Mouse (Mus musculus) thymus, adult 2 months (tissue): ENCODE results near the gene Tmem132d.

ENCODE experiments used
- CTCF ChIP-seq: fragments of 200-500 bp; IDR thresholded peaks from 2 replicates; pipeline ENCODE4 v1.5.1; 2012; ENCODE audit warnings: mild to moderate bottlenecking, control low read depth, low read length, moderate library complexity, borderline replicate concordance; ENCODE audit not compliant: control insufficient read depth, poor library complexity, insufficient read depth; ENCODE audit errors: extremely low read depth
- POLR2A ChIP-seq: fragments of 200-500 bp; IDR thresholded peaks from 2 replicates; pipeline ENCODE4 v1.6.1; 2012; ENCODE audit warnings: mild to moderate bottlenecking, low read length, control low read depth, moderate library complexity; ENCODE audit not compliant: control insufficient read depth, poor library complexity, insufficient read depth; ENCODE audit errors: extremely low read depth

DNA sequence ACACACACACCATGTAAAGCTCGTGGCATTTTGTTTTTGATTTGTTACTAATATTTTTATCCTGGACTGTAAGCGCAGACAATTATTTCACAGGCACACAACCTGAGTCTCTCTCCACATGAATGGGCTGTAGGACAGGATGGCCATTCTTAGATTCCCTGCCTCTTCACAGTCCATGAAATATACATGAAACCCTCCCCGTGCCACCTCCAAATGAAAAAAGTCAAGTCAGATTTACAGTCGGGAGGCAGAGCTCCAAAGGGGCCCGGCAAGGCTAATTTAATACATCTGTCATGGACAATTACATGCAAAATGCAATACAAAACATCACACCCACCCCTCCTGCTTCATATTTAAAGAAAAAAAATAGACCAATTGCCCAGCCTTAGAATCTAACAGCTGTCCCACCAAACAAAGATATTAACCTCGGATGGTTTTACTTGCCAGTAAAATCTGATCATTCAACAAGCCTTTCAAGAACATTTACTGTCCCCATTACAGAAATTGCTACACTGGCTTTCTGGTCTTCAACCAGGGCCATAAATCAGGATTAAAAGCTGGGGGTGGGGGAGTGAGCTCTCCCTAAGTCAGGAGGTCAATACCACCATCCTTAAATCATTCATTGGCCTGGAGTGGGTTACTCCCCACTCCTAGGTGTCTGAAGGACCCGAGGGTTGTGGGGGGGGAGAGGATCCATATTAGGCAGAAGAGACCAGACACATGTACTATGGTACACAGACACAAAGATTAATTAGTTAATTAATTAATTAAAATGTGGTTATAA lies 44.3 kb downstream of the Tmem132d start:
- TF ChIP-seq CTCF: no peak
- no peak for TF ChIP-seq POLR2A
